ENCODE assay signal across 7 mouse cellular contexts in genomic region chr6:140514205-140515110, GRCm38 (mm10).
DNase-seq lines count a peak whose midpoint lies in the region; ATAC-seq lines count a peak whose summit lies in the region.

No protein-coding gene starts in this region.

- 13% methylated on average over 8 of the region's 8 CpGs for WGBS in forebrain, embryonic 15.5 days
- 20% methylated on average over 8 of the region's 8 CpGs for whole genome bisulfite sequencing in intestine, embryonic 15.5 days

- DNase-seq in CD4-positive helper T cell, adult 2 months (ENCODE audit: low read depth, low spot score) = peak; percentile 86
- peak; percentile 47 for DNase-seq in NIH3T3 (ENCODE audit: low read depth)
- peak; percentile 27 to 35 for DNase-seq in thymus, postnatal 10 days (ENCODE audit: low spot score in 2 of 2)

- no peaks in the 10 kb centered on the region for H3K9me3 ChIP-seq in forebrain, embryonic 15.5 days
- no peaks in the 10 kb centered on the region for H3K9me3 ChIP-seq in intestine, embryonic 15.5 days

- no peak overlapping the region for H3K27ac ChIP-seq in forebrain, embryonic 15.5 days (replicated peaks)
- H3K27ac ChIP-seq in intestine, embryonic 15.5 days = no peak overlapping the region

- no peak overlapping the region for H3K4me3 ChIP-seq in forebrain, embryonic 15.5 days
- no peak overlapping the region for H3K4me3 ChIP-seq in intestine, embryonic 15.5 days (replicated peaks)

- ATAC-seq in forebrain, embryonic 15.5 days (replicated peaks) = peak; percentile 34
- ATAC-seq in intestine, embryonic 15.5 days = peak; percentile 57
- peak; percentile 79 for ATAC-seq in megakaryocyte, adult 5-6 weeks (ENCODE audit: poor library complexity, severe bottlenecking)
- ATAC-seq in cerebellum, adult (ENCODE audit: insufficient number of reproducible peaks, low FRiP score, low TSS enrichment) = no peak

- H3K4me2 ChIP-seq in forebrain, embryonic 15.5 days (replicated peaks) = no peak overlapping the region
- H3K4me2 ChIP-seq in intestine, embryonic 15.5 days (replicated peaks) = no peak overlapping the region

- peaks cover 21% of the 10 kb centered on the region for H3K4me1 ChIP-seq in forebrain, embryonic 15.5 days
- H3K4me1 ChIP-seq in intestine, embryonic 15.5 days (replicated peaks) = peaks cover 22% of the 10 kb centered on the region

- H3K9ac ChIP-seq in forebrain, embryonic 15.5 days (replicated peaks) = no peak overlapping the region
- H3K9ac ChIP-seq in intestine, embryonic 15.5 days = no peak overlapping the region

- H3K27me3 ChIP-seq in forebrain, embryonic 15.5 days = no peaks in the 10 kb centered on the region
- no peaks in the 10 kb centered on the region for H3K27me3 ChIP-seq in intestine, embryonic 15.5 days (replicated peaks)

- no peaks in the 10 kb centered on the region for H3K36me3 ChIP-seq in forebrain, embryonic 15.5 days
- H3K36me3 ChIP-seq in intestine, embryonic 15.5 days = no peaks in the 10 kb centered on the region

Comparison
In these comparisons a context has a peak if more than half of its experiments do, and no peak if none do; other contexts are left out.
1. DNase-seq: peak in every context shown above with its lines; median percentile 86 in CD4-positive helper T cell, adult 2 months; 47 in NIH3T3; 31 in thymus, postnatal 10 days.